Mouse (Mus musculus) spleen, adult 2 months (tissue): ENCODE data around the gene Ddx17.

Experiments used
- CTCF ChIP-seq: fragments of 200-500 bp; IDR thresholded peaks from 2 replicates; pipeline ENCODE4 v1.5.1; 2011; ENCODE audit warnings: mild to moderate bottlenecking, inconsistent platforms; ENCODE audit not compliant: insufficient read depth, insufficient read length, insufficient replicate concordance; ENCODE audit errors: extremely low read depth
- POLR2A ChIP-seq: fragments of 200-500 bp; IDR thresholded peaks from 2 replicates; pipeline ENCODE4 v1.6.1; 2011; ENCODE audit warnings: low read depth, low read length, inconsistent platforms

DNA sequence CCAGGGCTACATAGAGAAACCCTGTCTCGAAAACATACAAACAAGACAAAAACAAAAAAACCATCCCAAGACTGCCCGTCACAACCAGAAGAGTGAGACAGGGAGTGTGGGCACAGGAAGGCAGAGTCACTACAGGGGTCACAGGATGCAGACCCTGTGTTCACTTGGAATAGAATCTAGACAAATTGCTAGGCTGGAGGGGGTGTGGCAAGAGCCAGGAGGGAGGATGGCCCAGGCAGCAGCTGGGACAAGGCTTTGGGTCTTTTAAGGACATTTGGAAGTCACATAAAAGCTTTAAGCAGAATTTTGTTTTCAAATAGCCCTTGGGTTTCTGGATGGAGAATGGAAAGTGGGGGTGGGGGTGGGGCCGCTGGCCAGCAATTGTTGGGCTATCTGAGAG lies 28.0 kb downstream of the Ddx17 start:
- no peak for TF ChIP-seq CTCF
- no peak for TF ChIP-seq POLR2A
